Mouse (Mus musculus) intestine, postnatal 0 days (tissue): ENCODE data around the gene Hunk. TPM values are rescaled to one million over a fixed set of nuclear protein-coding genes. Genes with fewer than 3 reads are reported as not detected.

Source experiments
- ATAC-seq: fragments of 200-750 bp; cut with Nextera tagmentation; 2 replicates; pipeline ENCODE4 v1.8.0; 2017; ENCODE audit warnings: mild to moderate bottlenecking, moderate TSS enrichment, moderate library complexity
- H3K27ac ChIP-seq: fragments of 300-500 bp; sonication (generic); 2 replicates; pipeline ENCODE4 v1.5.1; 2014; ENCODE audit warnings: mild to moderate bottlenecking, low read depth, low read length, moderate library complexity
- H3K27me3 ChIP-seq: fragments of 300-500 bp; sonication (generic); replicated peaks from 2 replicates; pipeline ENCODE4 v1.6.1; 2014; ENCODE audit warnings: low read length, mixed read lengths; ENCODE audit not compliant: control insufficient read depth, insufficient read depth
- H3K36me3 ChIP-seq: fragments of 300-500 bp; sonication (generic); 2 replicates; pipeline ENCODE4 v1.6.1; 2014; ENCODE audit warnings: mild to moderate bottlenecking, moderate library complexity; ENCODE audit not compliant: control insufficient read depth, insufficient read depth
- H3K4me1 ChIP-seq: fragments of 300-500 bp; sonication (generic); replicated peaks from 2 replicates; pipeline ENCODE4 v1.6.1; 2014; ENCODE audit warnings: antibody characterized with exemption, low read length, mixed read lengths; ENCODE audit not compliant: control insufficient read depth, insufficient read depth
- H3K4me2 ChIP-seq: fragments of 300-500 bp; sonication (generic); replicated peaks from 2 replicates; pipeline ENCODE4 v1.6.1; 2014; ENCODE audit warnings: low read depth, mild to moderate bottlenecking, moderate library complexity
- H3K4me3 ChIP-seq: fragments of 300-500 bp; sonication (generic); 2 replicates; pipeline ENCODE4 v1.5.1; 2014; ENCODE audit warnings: low read depth, low read length
- H3K9ac ChIP-seq: fragments of 300-500 bp; sonication (generic); 2 replicates; pipeline ENCODE4 v1.6.1; 2014; ENCODE audit warnings: mild to moderate bottlenecking, low read depth, low read length
- H3K9me3 ChIP-seq: fragments of 300-500 bp; sonication (generic); 2 replicates; pipeline ENCODE4 v1.6.1; 2016; ENCODE audit warnings: mixed run types; ENCODE audit not compliant: control insufficient read depth
- CTCF ChIP-seq: sonication (generic); IDR thresholded peaks from 2 replicates; pipeline ENCODE4 v1.5.1; 2016; ENCODE audit warnings: low read depth, mild to moderate bottlenecking, control low read depth, antibody characterized with exemption, moderate library complexity
- WGBS: fragments of 180-500 bp; shearing (Covaris S2); extraction: QIAGEN DNeasy Blood & Tissue Kit; methylation state at CpG from one replicate; pipeline ENCODE4 v1.1.7; 2014; 5-methylcytosine and 5-hydroxymethylcytosine counted together
- polyA plus RNA-seq: library from polyadenylated mRNA; unstranded; fragments of >200 nt; fragmentation: Nextera tagmentation; extraction: Ambion mirVana; gene quantifications from 2 replicates; pipeline ENCODE4 v1.2.1, GENCODE M21; 2015

Gene Hunk
- polyA plus RNA-seq, 1 experiment from 2014 or later: 2.0 TPM

- WGBS: 78% methylated on average over 11 of the region's 11 CpGs
- Histone ChIP-seq H3K4me1 (no peaks in the 10 kb centered on the region), H3K4me2 (no peak overlapping the region), H3K27me3 (no peaks in the 10 kb centered on the region), H3K9ac (no peak overlapping the region), H3K9me3 (no peaks in the 10 kb centered on the region), H3K4me3 (no peak overlapping the region), H3K27ac (no peak overlapping the region), H3K36me3 (peaks cover 20% of the 10 kb centered on the region; the same call in 1 of the 2 replicates)
- ATAC-seq: no peak
- TF ChIP-seq CTCF: no peak
Observed at GRCm38 (mm10) chr16:90496930-90497329, 111.1 kb downstream of the Hunk start.

- Histone ChIP-seq H3K4me1 (no peaks in the 10 kb centered on the region), H3K4me3 (no peak overlapping the region), H3K36me3 (peaks cover 18% of the 10 kb centered on the region; the same call in 1 of the 2 replicates), H3K4me2 (no peak overlapping the region), H3K27ac (no peak overlapping the region), H3K9ac (no peak overlapping the region), H3K27me3 (no peaks in the 10 kb centered on the region), H3K9me3 (no peaks in the 10 kb centered on the region)
- no peak for ATAC-seq
- no peak for TF ChIP-seq CTCF
- 84% methylated on average over 16 of the region's 16 CpGs for WGBS
Observed at GRCm38 (mm10) chr16:90497749-90498464, 112.1 kb downstream of the Hunk start.

- Histone ChIP-seq H3K9ac (no peak overlapping the region), H3K27me3 (no peaks in the 10 kb centered on the region), H3K9me3 (no peaks in the 10 kb centered on the region), H3K4me3 (no peak overlapping the region), H3K4me1 (no peaks in the 10 kb centered on the region), H3K36me3 (peaks cover 16% of the 10 kb centered on the region; the same call in 1 of the 2 replicates), H3K4me2 (no peak overlapping the region), H3K27ac (no peak overlapping the region)
- no peak for TF ChIP-seq CTCF
- ATAC-seq: no peak
- 80% methylated on average over 6 of the region's 6 CpGs for WGBS
Observed at GRCm38 (mm10) chr16:90500809-90501208, 115.0 kb downstream of the Hunk start.

GRCm38 (mm10) chr16:90505252-90505651 is 119.4 kb downstream of the Hunk start:
- H3K27me3 ChIP-seq: no peaks in the 10 kb centered on the region
- ATAC-seq: no peak
- H3K9ac ChIP-seq: no peak overlapping the region
- no peaks in the 10 kb centered on the region for H3K36me3 ChIP-seq
- H3K27ac ChIP-seq: no peak overlapping the region
- no peaks in the 10 kb centered on the region for H3K4me1 ChIP-seq
- TF ChIP-seq CTCF: no peak
- WGBS: 80% methylated on average over 10 of the region's 10 CpGs
- H3K4me2 ChIP-seq: no peak overlapping the region
- H3K4me3 ChIP-seq: no peak overlapping the region
- no peaks in the 10 kb centered on the region for H3K9me3 ChIP-seq

DNA sequence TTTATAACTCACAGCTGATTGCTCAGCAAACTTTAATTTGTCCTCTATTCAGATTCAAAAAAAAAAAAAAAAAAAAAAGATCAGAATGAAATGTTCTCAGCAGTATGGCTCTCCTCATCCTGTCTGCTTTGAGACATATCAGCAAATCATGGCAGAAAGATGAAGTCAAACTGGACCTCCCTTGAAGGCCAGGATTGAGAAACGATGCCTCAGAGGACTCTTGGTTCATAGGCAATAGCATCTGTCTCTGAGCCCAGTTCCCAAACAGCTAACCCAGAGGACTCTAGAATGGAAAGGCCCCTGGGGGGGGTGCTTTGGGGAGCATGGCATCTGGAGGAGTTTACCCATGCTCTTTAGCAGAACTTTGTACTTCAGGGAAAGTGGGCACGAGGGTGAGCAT is 119.9 kb downstream of the Hunk start:
- ATAC-seq: no peak
- Histone ChIP-seq H3K4me2 (no peak overlapping the region), H3K4me3 (no peak overlapping the region), H3K9me3 (no peaks in the 10 kb centered on the region), H3K27ac (no peak overlapping the region), H3K4me1 (no peaks in the 10 kb centered on the region), H3K36me3 (no peaks in the 10 kb centered on the region), H3K9ac (no peak overlapping the region), H3K27me3 (no peaks in the 10 kb centered on the region)
- 83% methylated on average over 2 of the region's 2 CpGs for WGBS
- TF ChIP-seq CTCF: no peak

- Histone ChIP-seq H3K27ac (no peak overlapping the region), H3K4me1 (no peaks in the 10 kb centered on the region), H3K9ac (no peak overlapping the region), H3K36me3 (no peaks in the 10 kb centered on the region), H3K4me3 (no peak overlapping the region), H3K9me3 (no peaks in the 10 kb centered on the region), H3K27me3 (no peaks in the 10 kb centered on the region), H3K4me2 (no peak overlapping the region)
- ATAC-seq: no peak
- peak; percentile 50 for TF ChIP-seq CTCF
- WGBS: 77% methylated on average over 19 of the region's 19 CpGs
Observed at GRCm38 (mm10) chr16:90511551-90512296, 125.9 kb downstream of the Hunk start.
